ENCODE assay signal across 8 mouse cellular contexts in genomic region chr6:71707511-71708501, GRCm38 (mm10). TPM values are rescaled to one million over a fixed set of nuclear protein-coding genes. Genes with fewer than 3 reads are reported as not detected.
DNase-seq lines count a peak whose midpoint lies in the region; ATAC-seq lines count a peak whose summit lies in the region.

TSS of gene Reep1 (plus strand) at chr6:71707561.

- peak; percentile 39 for DNase-seq in WW6 (ENCODE audit: low read depth, low spot score)
- DNase-seq in cerebellum, adult 18-20 months = peak; percentile 83 to 85
- DNase-seq in forelimb bud, embryonic 11.5 days (ENCODE audit: low read depth, low spot score) = peak; percentile 35
- DNase-seq in heart, postnatal 36 days = peak; percentile 46 to 47
- DNase-seq in layer of hippocampus, postnatal 25 days (ENCODE audit: extremely low spot score in 1 of 2, low spot score in 1 of 2) = peak; percentile 52 to 68
- peak; percentile 74 for DNase-seq in lung, postnatal 10 days
- peak; percentile 80 for DNase-seq in right cerebral cortex, postnatal 25 days

- no peak for ATAC-seq in inflammation-experienced regulatory T-cells, adult 6 months

- intact Hi-C loops in heart, postnatal 36 days (cut with DNase I) = loop anchor here (2.0 kb wide), 1 partner anchor 75 kb away; the partner anchor contains the start of gene Kdm3a

RNA-seq across cellular contexts. Expression of gene Reep1, which starts in this region (rescaled TPM):
- total RNA-seq in heart, postnatal 36 days (2021) = 10 to 100 TPM; 14.7 to 17.4 TPM
- 10 to 100 TPM; 79.8 to 83.3 TPM for total RNA-seq in layer of hippocampus, postnatal 25 days (2021)
- polyA plus RNA-seq in inflammation-experienced regulatory T-cells, adult 6 months (2017; shearing (Covaris generic)) = under 1 TPM in 2 of 3 experiments, not detected in 1; 0.55 to 0.59 TPM

Comparison
In these comparisons a context has a peak if more than half of its experiments do, and no peak if none do; other contexts are left out.
1. RNA of gene Reep1 (total RNA-seq): 79.8 to 83.3 TPM in layer of hippocampus, postnatal 25 days; 14.7 to 17.4 TPM in heart, postnatal 36 days; every median in the first group is over 4 times any median in the second.
2. Peak in every context shown above with its lines, with median percentiles within 50 percentile points of each other: DNase-seq.